Mouse (Mus musculus): Measurements from ENCODE around the gene Pnmal1.

DNA sequence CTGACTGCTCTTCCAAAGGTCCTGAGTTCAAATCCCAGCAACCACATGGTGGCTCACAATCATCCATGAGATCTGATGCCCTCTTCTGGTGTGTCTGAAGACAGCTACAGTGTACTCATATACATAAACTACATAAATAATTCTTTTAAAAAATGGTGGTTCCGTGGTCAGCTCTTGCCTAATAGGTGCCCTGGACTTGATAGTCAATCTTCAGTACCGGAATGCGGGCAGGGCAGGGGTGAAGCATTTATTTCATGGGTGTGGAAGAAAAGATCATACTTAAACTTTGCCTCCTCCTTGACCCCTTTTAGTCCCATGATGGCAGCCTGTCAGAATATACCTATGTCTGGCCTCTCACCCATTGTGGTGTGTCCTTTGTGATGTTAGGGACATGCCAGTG is 47.6 kb upstream of the Pnmal1 start:
- TF ChIP-seq CTCF (IDR thresholded peaks at IDR 0.05; ENCODE audit: low read depth) (no peak), EP300 (IDR thresholded peaks at IDR 0.05; ENCODE audit: low read depth) (no peak)

All from heart, postnatal 0 days (tissue).